Mouse (Mus musculus): ENCODE data around the gene Spib.

Spib gene

GRCm38 (mm10) chr7:44526414-44527154 is 5.3 kb downstream of the Spib start:
- no peak for DNase-seq (ENCODE audit: low spot score)

GRCm38 (mm10) chr7:44525126-44525832 is 6.6 kb downstream of the Spib start:
- peak; percentile 80 for DNase-seq (ENCODE audit: low spot score)

- DNase-seq (ENCODE audit: low spot score): no peak
Observed at GRCm38 (mm10) chr7:44524502-44524901, 7.4 kb downstream of the Spib start, which contains the start of gene Mybpc2. TSS of gene Mybpc2 (minus strand) at chr7:44524656.

- no peak for DNase-seq (ENCODE audit: low spot score)
Observed at GRCm38 (mm10) chr7:44523056-44523455, 8.8 kb downstream of the Spib start.

- peak; percentile 44 for DNase-seq (ENCODE audit: low spot score)
Observed at GRCm38 (mm10) chr7:44521710-44522109, 10.2 kb downstream of the Spib start.

GRCm38 (mm10) chr7:44520990-44521389 is 10.9 kb downstream of the Spib start:
- DNase-seq (ENCODE audit: low spot score): no peak

- no peak for DNase-seq (ENCODE audit: low spot score)
Observed at GRCm38 (mm10) chr7:44519240-44519913, 12.5 kb downstream of the Spib start.

GRCm38 (mm10) chr7:44507491-44507890 is 24.4 kb downstream of the Spib start:
- DNase-seq (ENCODE audit: low spot score): peak; percentile 72

- DNase-seq (ENCODE audit: low spot score): peak; percentile 74
Observed at GRCm38 (mm10) chr7:44501563-44502115, 30.2 kb downstream of the Spib start.

GRCm38 (mm10) chr7:44500046-44500445 is 31.8 kb downstream of the Spib start:
- no peak for DNase-seq (ENCODE audit: low spot score)

- no peak for DNase-seq (ENCODE audit: low spot score)
Observed at GRCm38 (mm10) chr7:44498922-44499321, 32.9 kb downstream of the Spib start.

GRCm38 (mm10) chr7:44497361-44498055 is 34.4 kb downstream of the Spib start:
- DNase-seq (ENCODE audit: low spot score): no peak

GRCm38 (mm10) chr7:44496771-44497109 is 35.1 kb downstream of the Spib start:
- DNase-seq (ENCODE audit: low spot score): no peak

GRCm38 (mm10) chr7:44495992-44496770 is 35.7 kb downstream of the Spib start, which contains the start of the genes Emc10 and Fam71e1:
TSS of gene Emc10 (minus strand) at chr7:44496529.
TSS of gene Fam71e1 (plus strand) at chr7:44496581.
- DNase-seq (ENCODE audit: low spot score): peak; percentile 98

- no peak for DNase-seq (ENCODE audit: low spot score)
Observed at GRCm38 (mm10) chr7:44495086-44495485, 36.8 kb downstream of the Spib start.

GRCm38 (mm10) chr7:44494681-44495080 is 37.2 kb downstream of the Spib start:
- no peak for DNase-seq (ENCODE audit: low spot score)

- no peak for DNase-seq (ENCODE audit: low spot score)
Observed at GRCm38 (mm10) chr7:44492166-44492826, 39.6 kb downstream of the Spib start.

GRCm38 (mm10) chr7:44491391-44491790 is 40.5 kb downstream of the Spib start:
- no peak for DNase-seq (ENCODE audit: low spot score)

GRCm38 (mm10) chr7:44490281-44490680 is 41.6 kb downstream of the Spib start:
- DNase-seq (ENCODE audit: low spot score): no peak

- DNase-seq (ENCODE audit: low spot score): no peak
Observed at GRCm38 (mm10) chr7:44488545-44488944, 43.3 kb downstream of the Spib start.

GRCm38 (mm10) chr7:44487936-44488335 is 43.9 kb downstream of the Spib start:
- no peak for DNase-seq (ENCODE audit: low spot score)

Data from MN1 (cell line).